Mouse (Mus musculus) limb, embryonic 15.5 days (tissue): ENCODE measurements around the gene Gramd1b. TPM values are rescaled to one million over a fixed set of nuclear protein-coding genes. Genes with fewer than 3 reads are reported as not detected.

Experiments
- ATAC-seq: fragments of 200-750 bp; cut with Nextera tagmentation; 2 replicates; pipeline ENCODE4 v1.8.0; 2017; ENCODE audit warnings: low read depth, moderate TSS enrichment; ENCODE audit not compliant: insufficient number of reproducible peaks, low FRiP score, low TSS enrichment
- H3K27ac ChIP-seq: fragments of 300-500 bp; sonication (generic); 2 replicates; pipeline ENCODE4 v1.5.1; 2015; ENCODE audit warnings: moderate library complexity, mild to moderate bottlenecking, inconsistent platforms
- H3K27me3 ChIP-seq: fragments of 300-500 bp; sonication (generic); 2 replicates; pipeline ENCODE4 v1.6.1; 2015; ENCODE audit warnings: inconsistent platforms
- H3K36me3 ChIP-seq: fragments of 300-500 bp; sonication (generic); 2 replicates; pipeline ENCODE4 v1.6.1; 2015; ENCODE audit warnings: inconsistent platforms
- H3K4me1 ChIP-seq: fragments of 300-500 bp; sonication (generic); 2 replicates; pipeline ENCODE4 v1.6.1; 2015; ENCODE audit warnings: inconsistent platforms
- H3K4me2 ChIP-seq: fragments of 300-500 bp; sonication (generic); 2 replicates; pipeline ENCODE4 v1.6.1; 2015; ENCODE audit warnings: mild to moderate bottlenecking, inconsistent platforms
- H3K4me3 ChIP-seq: fragments of 300-500 bp; sonication (generic); 2 replicates; pipeline ENCODE4 v1.5.1; 2015; ENCODE audit warnings: mild to moderate bottlenecking, inconsistent platforms
- H3K9ac ChIP-seq: fragments of 300-500 bp; sonication (generic); 2 replicates; pipeline ENCODE4 v1.6.1; 2015; ENCODE audit warnings: inconsistent platforms
- H3K9me3 ChIP-seq: fragments of 300-500 bp; sonication (generic); 2 replicates; pipeline ENCODE4 v1.6.1; 2016; ENCODE audit warnings: inconsistent platforms
- WGBS: fragments of 180-500 bp; shearing (Covaris S2); methylation state at CpG from one replicate; pipeline ENCODE4 v1.1.7; 2015; 5-methylcytosine and 5-hydroxymethylcytosine counted together
- polyA plus RNA-seq: library from polyadenylated mRNA; unstranded; fragments of >200 nt; fragmentation: Nextera tagmentation; extraction: Ambion mirVana; gene quantifications from 2 replicates; pipeline ENCODE4 v1.2.1, GENCODE M21; 2015

Gene Gramd1b
- polyA plus RNA-seq, 1 experiment from 2014 or later, result 3.2 TPM

DNA sequence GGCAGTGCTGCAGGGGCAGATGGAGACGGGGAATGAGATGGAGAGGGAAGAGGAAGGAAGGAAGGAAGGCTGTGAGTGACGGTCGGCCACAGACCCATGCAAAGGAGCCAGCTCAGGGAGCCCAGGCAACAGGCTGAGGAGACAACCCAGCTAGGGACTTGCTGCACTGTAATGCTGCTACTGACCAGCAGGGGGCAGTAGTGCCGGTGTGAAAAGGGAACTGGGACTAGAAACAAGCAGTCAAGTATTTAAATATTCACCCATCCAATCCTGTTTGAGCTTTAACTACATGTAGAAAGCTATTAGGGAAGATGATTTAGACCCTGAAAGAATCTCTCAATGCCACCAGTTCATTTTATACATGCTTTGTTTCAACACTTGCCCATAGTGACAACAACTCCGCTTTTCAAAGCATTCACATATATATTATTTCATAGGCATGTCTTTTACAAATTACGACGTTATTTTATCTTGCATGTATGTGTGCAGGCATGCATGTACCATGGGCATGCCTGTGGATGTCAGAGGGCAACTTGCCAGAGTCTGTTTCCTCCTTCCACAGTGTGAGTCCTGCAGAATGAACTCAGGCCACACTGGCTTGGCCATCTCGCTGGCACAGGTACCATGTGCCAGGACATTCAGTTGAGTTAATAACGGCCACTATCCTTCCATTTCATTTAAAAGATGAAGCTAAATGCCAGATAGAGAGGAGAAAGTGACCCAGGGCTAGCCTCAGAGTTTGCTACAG lies 197.4 kb downstream of the Gramd1b start:
- ATAC-seq, result no peak
- Histone ChIP-seq H3K36me3 (no peaks in the 10 kb centered on the region), H3K4me1 (0 out of 2 replicates have a peak, but pooled peaks cover 11% of the 10 kb centered on the region), H3K4me2 (no peak overlapping the region), H3K9ac (no peak overlapping the region), H3K27ac (no peak overlapping the region), H3K4me3 (no peak overlapping the region), H3K27me3 (no peaks in the 10 kb centered on the region), H3K9me3 (no peaks in the 10 kb centered on the region)
- 60% methylated on average over 9 of the region's 9 CpGs for WGBS

DNA sequence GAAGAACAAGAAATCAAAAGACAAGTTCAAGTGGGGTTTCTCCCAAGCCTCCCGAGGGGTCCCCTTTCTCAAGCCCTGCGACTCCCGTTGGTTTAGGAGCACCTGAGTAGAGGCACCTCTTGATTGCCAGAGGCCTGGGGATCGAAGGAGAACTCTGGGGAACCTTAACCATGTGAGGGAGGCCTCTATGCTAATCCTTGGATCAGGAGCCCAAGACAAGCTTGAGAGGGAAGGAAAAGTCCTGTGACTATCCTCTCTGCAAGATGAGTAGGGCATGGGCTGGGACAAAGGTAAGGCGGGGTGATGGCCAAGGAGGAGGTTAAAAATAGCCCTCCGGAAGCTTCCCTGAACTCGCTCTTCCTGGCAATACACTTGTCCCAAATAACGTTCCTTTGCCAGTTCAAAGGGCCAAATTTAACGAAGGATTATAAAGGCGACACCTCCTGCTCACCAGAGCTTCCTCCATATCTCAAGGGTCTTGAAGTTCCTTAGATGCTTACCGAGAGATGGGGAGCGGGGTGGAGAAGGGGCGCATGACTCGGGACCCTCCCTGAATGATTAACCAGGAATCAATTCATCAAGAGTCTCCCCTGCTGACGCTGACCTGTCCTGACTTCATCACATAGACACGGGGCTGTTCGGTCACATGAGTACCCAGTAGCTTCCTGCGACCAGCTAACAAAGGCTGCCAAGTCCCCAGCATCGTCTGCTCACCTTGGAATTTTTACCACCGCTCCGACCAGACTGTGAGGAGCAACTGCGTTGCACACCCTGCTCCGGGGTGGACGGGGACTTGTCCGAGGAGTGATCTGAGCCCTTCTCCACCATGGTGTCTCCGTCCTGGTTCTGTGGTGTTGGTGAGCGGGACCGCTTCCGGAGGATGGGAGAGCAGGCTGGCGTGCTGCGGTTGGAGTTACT lies 198.2 kb downstream of the Gramd1b start:
- ATAC-seq, result no peak
- H3K4me1 ChIP-seq, result 0 out of 2 replicates have a peak, but pooled peaks cover 11% of the 10 kb centered on the region
- no peak overlapping the region for H3K9ac ChIP-seq
- 81% methylated on average over 31 of the region's 31 CpGs for WGBS
- H3K4me2 ChIP-seq, result no peak overlapping the region
- H3K27ac ChIP-seq, result no peak overlapping the region
- no peaks in the 10 kb centered on the region for H3K36me3 ChIP-seq
- no peaks in the 10 kb centered on the region for H3K9me3 ChIP-seq
- no peaks in the 10 kb centered on the region for H3K27me3 ChIP-seq
- H3K4me3 ChIP-seq, result no peak overlapping the region

DNA sequence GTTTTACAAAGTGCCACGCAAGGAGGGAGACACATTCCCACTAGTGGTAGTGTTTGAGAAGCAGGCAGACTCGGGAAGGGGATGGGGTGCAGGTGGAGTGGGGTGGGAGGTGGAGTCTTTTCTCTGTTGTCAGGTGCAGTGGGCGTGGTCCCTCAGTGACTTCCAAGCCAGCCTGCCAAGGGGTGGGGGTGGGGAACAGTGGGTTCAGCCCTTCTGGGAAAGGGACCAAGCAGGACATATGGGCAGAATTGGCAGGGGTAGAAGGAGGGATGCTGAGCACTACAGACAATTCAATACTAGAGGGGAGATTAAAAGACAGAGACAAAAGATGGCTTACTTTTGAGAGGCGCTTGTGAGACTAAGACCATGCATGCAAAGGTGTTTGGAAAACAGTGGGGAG lies 198.9 kb downstream of the Gramd1b start:
- H3K4me3 ChIP-seq, result no peak overlapping the region
- H3K27ac ChIP-seq, result no peak overlapping the region
- no peaks in the 10 kb centered on the region for H3K27me3 ChIP-seq
- no peak overlapping the region for H3K9ac ChIP-seq
- 0 out of 2 replicates have a peak, but pooled peaks cover 9% of the 10 kb centered on the region for H3K4me1 ChIP-seq
- H3K9me3 ChIP-seq, result no peaks in the 10 kb centered on the region
- H3K4me2 ChIP-seq, result no peak overlapping the region
- H3K36me3 ChIP-seq, result no peaks in the 10 kb centered on the region
- ATAC-seq, result no peak
- 82% methylated on average over 4 of the region's 4 CpGs for WGBS

DNA sequence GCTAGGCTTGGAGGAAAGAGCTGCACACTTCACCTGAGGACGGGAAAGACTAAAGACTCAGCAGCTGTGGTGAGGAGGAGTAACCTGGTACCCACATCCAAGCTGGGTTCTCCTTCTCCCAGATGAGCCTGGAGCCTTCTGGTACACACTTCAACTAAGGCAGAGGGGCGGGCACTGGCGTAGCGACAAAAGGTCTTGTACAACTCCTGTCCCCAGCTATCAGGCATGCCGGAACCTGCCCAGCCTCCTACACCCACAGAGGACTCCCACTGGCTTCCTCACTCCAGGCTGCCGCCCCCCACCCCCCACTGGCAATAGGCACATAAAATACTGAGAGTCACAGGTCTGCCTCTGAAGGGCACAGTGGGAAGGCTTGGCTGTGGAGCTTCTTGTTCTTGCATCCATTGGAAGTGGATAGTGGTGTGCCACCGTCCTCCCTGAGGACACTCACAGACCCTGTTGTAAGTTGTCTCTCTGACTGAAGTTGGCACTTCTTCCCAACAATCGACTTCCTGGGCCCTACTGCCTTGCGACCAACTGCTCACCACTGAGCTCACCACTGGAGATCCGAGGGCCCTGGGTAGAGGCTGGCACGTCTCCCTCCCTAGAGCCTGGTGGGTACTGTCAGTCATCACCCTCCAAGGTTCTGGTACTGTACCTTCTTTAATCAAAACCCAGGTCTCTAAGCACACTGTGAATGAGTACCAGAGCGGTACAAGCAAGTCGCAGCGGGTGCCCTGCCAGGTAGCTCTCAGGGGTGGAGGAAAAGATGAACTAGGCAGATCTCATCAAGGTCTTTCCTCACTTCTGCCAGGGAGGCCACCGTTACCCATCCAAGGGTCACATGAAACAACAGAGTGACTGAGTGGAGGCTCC lies 199.5 kb downstream of the Gramd1b start:
- no peak for ATAC-seq
- H3K27me3 ChIP-seq, result no peaks in the 10 kb centered on the region
- H3K4me2 ChIP-seq, result no peak overlapping the region
- no peak overlapping the region for H3K9ac ChIP-seq
- no peak overlapping the region for H3K27ac ChIP-seq
- H3K36me3 ChIP-seq, result no peaks in the 10 kb centered on the region
- no peak overlapping the region for H3K4me3 ChIP-seq
- no peaks in the 10 kb centered on the region for H3K9me3 ChIP-seq
- WGBS, result 83% methylated on average over 15 of the region's 15 CpGs
- H3K4me1 ChIP-seq, result 0 out of 2 replicates have a peak, but pooled peaks cover 5% of the 10 kb centered on the region

DNA sequence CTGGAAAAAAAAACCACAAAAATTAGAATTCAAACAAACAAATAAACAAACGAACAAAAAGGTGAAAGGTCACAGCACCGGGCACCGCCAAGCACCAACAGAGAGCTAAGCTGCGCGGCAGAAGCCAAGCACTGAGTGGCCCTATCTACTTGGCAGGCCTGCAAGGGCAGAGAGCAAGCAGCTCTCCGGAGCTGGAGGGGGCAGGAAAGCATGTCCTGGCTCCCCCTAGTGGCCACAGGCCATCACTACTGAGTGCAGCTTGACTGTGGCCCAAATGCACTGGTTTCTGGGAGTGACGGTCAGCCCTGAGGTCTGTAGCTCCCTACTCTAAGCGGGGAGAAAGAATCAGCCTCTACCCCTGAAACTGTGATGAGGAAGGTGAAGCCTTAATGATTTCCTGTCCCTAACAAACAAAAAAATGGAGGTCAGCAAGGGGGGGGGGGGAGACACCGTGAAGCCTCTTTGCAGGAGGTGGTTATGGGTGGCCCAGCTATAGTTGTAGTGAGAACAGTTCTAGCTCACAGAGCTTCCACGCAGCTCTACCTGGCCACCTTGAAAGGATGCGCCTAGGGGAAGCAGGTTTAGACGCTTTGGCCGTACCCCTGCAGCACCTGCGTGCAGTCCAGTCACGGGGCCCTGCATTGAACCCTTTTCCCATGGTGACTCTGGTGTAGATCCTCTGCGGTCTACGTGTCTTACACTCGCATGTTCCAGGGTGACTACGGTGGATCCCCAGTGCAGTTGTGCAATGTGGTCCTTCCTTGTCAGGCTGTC lies 200.4 kb downstream of the Gramd1b start:
- H3K27me3 ChIP-seq, result no peaks in the 10 kb centered on the region
- H3K9ac ChIP-seq, result no peak overlapping the region
- H3K36me3 ChIP-seq, result no peaks in the 10 kb centered on the region
- H3K27ac ChIP-seq, result no peak overlapping the region
- ATAC-seq, result no peak
- WGBS, result 57% methylated on average over 19 of the region's 19 CpGs
- H3K4me3 ChIP-seq, result no peak overlapping the region
- H3K4me1 ChIP-seq, result peaks cover 10% of the 10 kb centered on the region; the same call in 1 of the 2 replicates
- H3K4me2 ChIP-seq, result no peak overlapping the region
- H3K9me3 ChIP-seq, result no peaks in the 10 kb centered on the region

DNA sequence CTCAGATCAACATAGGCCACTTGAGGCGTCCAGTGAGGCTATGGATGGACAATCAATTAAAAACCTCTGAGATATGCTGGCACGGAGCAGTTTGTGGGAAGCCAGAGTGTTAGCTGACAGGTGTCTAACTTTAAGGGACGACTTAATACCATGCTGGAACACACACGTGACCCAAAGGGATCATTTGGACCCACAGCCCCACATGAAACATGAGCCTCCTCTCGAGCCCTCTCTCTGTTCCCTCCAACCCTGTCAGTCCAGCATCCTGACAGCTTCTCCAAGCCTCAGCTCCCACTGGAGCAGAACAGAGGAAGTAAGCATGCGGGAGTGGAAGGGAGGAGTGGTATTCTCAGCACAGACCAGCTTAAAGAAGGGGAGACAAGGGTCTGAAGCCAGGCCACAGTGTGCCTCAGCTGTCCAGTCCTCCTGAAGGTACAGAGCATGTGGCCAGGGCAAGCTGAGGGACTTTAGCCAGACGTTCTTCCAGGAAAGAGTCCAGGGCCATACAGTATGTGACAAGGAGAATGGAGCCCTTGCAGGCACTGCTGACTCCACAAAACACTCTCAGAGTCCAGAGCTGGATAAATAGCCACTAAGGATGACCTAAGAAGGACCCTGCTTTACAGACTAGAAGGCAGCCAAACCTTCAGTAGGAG lies 204.8 kb downstream of the Gramd1b start:
- H3K4me2 ChIP-seq, result no peak overlapping the region
- H3K4me3 ChIP-seq, result no peak overlapping the region
- ATAC-seq, result no peak
- WGBS, result 31% methylated on average over 7 of the region's 7 CpGs
- no peak overlapping the region for H3K9ac ChIP-seq
- H3K9me3 ChIP-seq, result no peaks in the 10 kb centered on the region
- no peaks in the 10 kb centered on the region for H3K36me3 ChIP-seq
- no peak overlapping the region for H3K27ac ChIP-seq
- H3K4me1 ChIP-seq, result peaks cover 16% of the 10 kb centered on the region
- no peaks in the 10 kb centered on the region for H3K27me3 ChIP-seq

DNA sequence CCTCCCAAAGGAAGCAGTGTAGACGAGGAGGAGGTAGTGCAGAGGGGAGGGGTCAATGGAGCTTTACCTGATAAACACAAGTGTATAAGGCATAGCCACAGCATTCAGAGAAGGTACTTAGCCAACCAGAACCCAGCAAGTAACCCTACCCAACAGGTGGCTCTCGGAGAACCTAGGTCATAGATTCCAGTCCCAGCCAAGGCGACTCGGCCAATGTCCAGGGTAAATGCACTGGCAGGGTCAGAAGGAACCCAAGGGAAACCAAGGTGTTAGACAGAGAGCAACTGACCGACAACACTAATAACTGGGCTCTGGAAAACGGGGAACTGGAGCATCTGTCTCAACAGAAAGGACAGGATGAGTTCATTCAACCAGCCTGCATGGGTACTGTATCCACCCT lies 206.4 kb downstream of the Gramd1b start:
- ATAC-seq, result no peak
- Histone ChIP-seq H3K27me3 (no peaks in the 10 kb centered on the region), H3K9ac (no peak overlapping the region), H3K9me3 (no peaks in the 10 kb centered on the region), H3K27ac (no peak overlapping the region), H3K4me2 (no peak overlapping the region), H3K4me3 (no peak overlapping the region), H3K36me3 (no peaks in the 10 kb centered on the region), H3K4me1 (peaks cover 23% of the 10 kb centered on the region)
- 85% methylated on average over 6 of the region's 6 CpGs for WGBS

DNA sequence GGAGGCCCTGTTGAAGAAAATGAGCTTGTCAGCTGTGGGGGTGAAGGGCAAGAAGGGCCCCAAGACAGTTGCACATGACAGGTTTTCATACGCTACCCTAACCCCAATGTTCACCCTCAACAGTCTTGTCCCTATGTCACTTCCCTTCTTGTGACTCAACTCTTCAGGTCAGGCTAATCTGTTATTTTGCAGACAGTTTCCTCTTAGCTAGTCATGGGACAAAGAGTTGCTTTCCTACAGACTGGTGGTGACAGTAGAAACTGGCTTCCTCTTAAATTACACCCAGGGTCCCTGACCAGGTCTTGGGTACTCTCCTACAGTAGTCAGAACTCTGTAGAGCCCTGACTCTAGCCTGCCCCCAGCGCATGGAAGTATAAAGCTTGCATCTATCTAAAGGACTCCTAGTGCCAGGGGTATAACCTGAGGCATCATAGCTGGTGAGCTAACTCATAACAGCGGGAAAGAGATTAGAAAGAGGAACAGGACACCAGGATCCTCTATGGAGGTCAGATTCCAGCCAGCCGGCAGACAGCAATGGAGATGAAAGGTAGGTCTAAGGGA lies 206.9 kb downstream of the Gramd1b start:
- Histone ChIP-seq H3K27ac (no peak overlapping the region), H3K9ac (no peak overlapping the region), H3K9me3 (no peaks in the 10 kb centered on the region), H3K4me3 (no peak overlapping the region), H3K27me3 (no peaks in the 10 kb centered on the region), H3K36me3 (no peaks in the 10 kb centered on the region), H3K4me1 (peaks cover 23% of the 10 kb centered on the region), H3K4me2 (no peak overlapping the region)
- no peak for ATAC-seq
- WGBS, result 91% methylated on average over 4 of the region's 4 CpGs

DNA sequence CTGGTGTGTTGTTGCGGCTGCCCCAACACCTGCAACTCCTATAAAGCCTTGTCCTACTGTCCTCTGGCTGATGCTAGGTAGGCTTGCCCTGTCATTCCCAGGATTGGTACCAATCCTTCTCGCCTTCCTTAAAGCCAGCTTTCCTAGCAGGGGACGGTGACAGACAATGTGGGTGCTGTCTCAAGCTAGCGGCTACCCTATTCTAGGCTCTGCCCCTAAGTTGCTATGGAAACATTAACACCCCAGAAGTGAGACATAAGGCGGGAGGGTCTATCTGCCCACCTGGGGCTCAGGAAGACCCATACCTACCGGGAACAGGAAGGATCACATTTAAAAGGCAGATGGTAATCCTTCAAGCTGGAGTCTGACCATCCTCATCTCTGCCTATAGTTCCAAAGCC lies 207.4 kb downstream of the Gramd1b start:
- H3K4me1 ChIP-seq, result peaks cover 23% of the 10 kb centered on the region
- no peak overlapping the region for H3K27ac ChIP-seq
- no peak for ATAC-seq
- no peak overlapping the region for H3K4me3 ChIP-seq
- no peaks in the 10 kb centered on the region for H3K9me3 ChIP-seq
- H3K36me3 ChIP-seq, result no peaks in the 10 kb centered on the region
- H3K4me2 ChIP-seq, result no peak overlapping the region
- 81% methylated on average over 6 of the region's 6 CpGs for WGBS
- H3K9ac ChIP-seq, result no peak overlapping the region
- no peaks in the 10 kb centered on the region for H3K27me3 ChIP-seq

DNA sequence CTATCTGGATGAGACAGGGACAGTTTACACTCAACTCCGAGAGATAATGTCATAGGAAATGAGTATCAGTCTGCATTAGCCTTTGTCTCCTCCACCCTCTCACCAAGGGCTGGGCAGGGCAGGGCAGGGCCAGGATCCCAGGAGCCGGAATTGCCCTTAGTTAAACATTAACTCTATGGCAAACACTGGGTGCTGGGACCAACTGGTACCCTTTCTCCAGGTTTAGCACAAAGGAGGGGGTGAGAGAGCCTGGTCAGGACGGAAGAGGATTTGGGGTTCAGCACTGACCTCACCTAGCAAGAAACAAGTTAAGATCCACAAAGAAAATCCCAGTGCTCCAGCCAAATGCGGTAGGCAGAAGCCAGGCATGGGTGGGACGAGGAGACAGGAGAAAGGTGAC lies 208.0 kb downstream of the Gramd1b start:
- no peaks in the 10 kb centered on the region for H3K9me3 ChIP-seq
- no peak overlapping the region for H3K4me3 ChIP-seq
- WGBS, result 84% methylated on average over 5 of the region's 5 CpGs
- no peaks in the 10 kb centered on the region for H3K27me3 ChIP-seq
- peaks cover 23% of the 10 kb centered on the region for H3K4me1 ChIP-seq
- H3K9ac ChIP-seq, result no peak overlapping the region
- H3K36me3 ChIP-seq, result no peaks in the 10 kb centered on the region
- no peak for ATAC-seq
- H3K27ac ChIP-seq, result no peak overlapping the region
- no peak overlapping the region for H3K4me2 ChIP-seq
